Comparison of ENCODE assay signal across 13 mouse cellular contexts in genomic region chr10:59965788-59966187, GRCm38 (mm10). TPM values are rescaled to one million over a fixed set of nuclear protein-coding genes. Genes with fewer than 3 reads are reported as not detected.
DNase-seq lines count a peak whose midpoint lies in the region; ATAC-seq and TF ChIP-seq lines count a peak whose summit lies in the region.
"Had no signal": no experiment of that assay in that cellular context is flagged by ENCODE, and none has a peak within 500 bp of the region (broad histone marks: within the 10 kb centered on the region; RNA-seq: fewer than 3 reads in every experiment).

No protein-coding gene starts in this region.

- peak overlapping the region; percentile 89 for H3K27ac ChIP-seq in heart, embryonic 16.5 days (ENCODE audit: low read length)
- H3K27ac ChIP-seq in embryonic facial prominence, embryonic 11.5 days (replicated peaks; ENCODE audit: low read depth, low read length) = peak overlapping the region; percentile 95
- peak overlapping the region; percentile 97 for H3K27ac ChIP-seq in limb, embryonic 14.5 days (replicated peaks; ENCODE audit: low read depth, low read length)

- no peaks in the 10 kb centered on the region for H3K9me3 ChIP-seq in heart, embryonic 16.5 days (replicated peaks; ENCODE audit: control insufficient read depth, low read length)
- H3K9me3 ChIP-seq in E14TG2a.4 (ENCODE audit: low read length) = peaks cover 10% of the 10 kb centered on the region
- no peaks in the 10 kb centered on the region for H3K9me3 ChIP-seq in embryonic facial prominence, embryonic 11.5 days (replicated peaks; ENCODE audit: control insufficient read depth, low read length)
- no peaks in the 10 kb centered on the region for H3K9me3 ChIP-seq in limb, embryonic 14.5 days (ENCODE audit: control insufficient read depth, low read length)

- no peak for DNase-seq in heart, adult 18-20 months
- DNase-seq in embryonic facial prominence, embryonic 11.5 days (ENCODE audit: low spot score) = peak; percentile 89
- peak; percentile 90 for DNase-seq in limb, embryonic 14.5 days (ENCODE audit: low spot score)
- DNase-seq in frontal cortex, postnatal 10 days (ENCODE audit: low spot score in 2 of 2) = no peak
- DNase-seq in cerebellum, postnatal 25 days = no peak
- DNase-seq: cerebellum, adult 11-12 months; kidney, postnatal 25 days; right cerebral cortex, postnatal 25 days had no signal

- peak overlapping the region; percentile 61 for H3K9ac ChIP-seq in heart, embryonic 16.5 days (ENCODE audit: low read length)
- peak overlapping the region; percentile 51 for H3K9ac ChIP-seq in embryonic facial prominence, embryonic 11.5 days (replicated peaks; ENCODE audit: low read length)
- peak overlapping the region; percentile 0; the same call in 1 of the 2 replicates for H3K9ac ChIP-seq in limb, embryonic 14.5 days (ENCODE audit: low read depth, low read length, severe bottlenecking)

- no peaks in the 10 kb centered on the region for H3K27me3 ChIP-seq in heart, embryonic 16.5 days (ENCODE audit: control insufficient read depth, insufficient read depth, low read length)
- H3K27me3 ChIP-seq in E14TG2a.4 (ENCODE audit: insufficient read depth, low read length) = peaks cover 72% of the 10 kb centered on the region
- H3K27me3 ChIP-seq in embryonic facial prominence, embryonic 11.5 days (ENCODE audit: control insufficient read depth, insufficient read depth, low read length) = no peaks in the 10 kb centered on the region
- no peaks in the 10 kb centered on the region for H3K27me3 ChIP-seq in limb, embryonic 14.5 days (ENCODE audit: control insufficient read depth, insufficient read depth, low read length)
- H3K27me3 ChIP-seq: CH12.LX had no signal

- TF ChIP-seq CTCF in E14TG2a.4 (conservative IDR thresholded peaks at IDR 0.05; ENCODE audit: low read length) = no peak

- peaks cover 45% of the 10 kb centered on the region for H3K4me1 ChIP-seq in heart, embryonic 16.5 days (ENCODE audit: control insufficient read depth, insufficient read depth, low read length)
- H3K4me1 ChIP-seq in E14TG2a.4 (replicated peaks; ENCODE audit: low read depth, low read length) = peaks cover 72% of the 10 kb centered on the region
- peaks cover 16% of the 10 kb centered on the region for H3K4me1 ChIP-seq in embryonic facial prominence, embryonic 11.5 days (ENCODE audit: control insufficient read depth, insufficient read depth, low read length)
- H3K4me1 ChIP-seq in limb, embryonic 14.5 days (ENCODE audit: control insufficient read depth, insufficient read depth, low read length) = peaks cover 59% of the 10 kb centered on the region

- TF ChIP-seq POLR2A in limb, embryonic 14.5 days (IDR thresholded peaks at IDR 0.05; ENCODE audit: borderline replicate concordance, extremely low read depth, insufficient read depth, insufficient read length) = no peak

- no peaks in the 10 kb centered on the region for H3K36me3 ChIP-seq in heart, embryonic 16.5 days (ENCODE audit: control insufficient read depth, insufficient read depth)
- no peaks in the 10 kb centered on the region for H3K36me3 ChIP-seq in E14TG2a.4 (ENCODE audit: insufficient read depth, low read length)
- H3K36me3 ChIP-seq in embryonic facial prominence, embryonic 11.5 days (replicated peaks; ENCODE audit: control insufficient read depth, insufficient read depth, low read depth, low read length) = no peaks in the 10 kb centered on the region
- H3K36me3 ChIP-seq in limb, embryonic 14.5 days (ENCODE audit: control insufficient read depth, insufficient read depth, low read length) = no peaks in the 10 kb centered on the region

- H3K4me2 ChIP-seq in heart, embryonic 16.5 days (ENCODE audit: low read depth, low read length) = no peak overlapping the region
- H3K4me2 ChIP-seq in embryonic facial prominence, embryonic 11.5 days (ENCODE audit: low read depth, low read length) = no peak overlapping the region; the same call in 1 of the 2 replicates
- H3K4me2 ChIP-seq in limb, embryonic 14.5 days (replicated peaks; ENCODE audit: low read depth, low read length, severe bottlenecking) = peak overlapping the region; percentile 40
- H3K4me2 ChIP-seq: liver, embryonic 11.5 days had no signal

- H3K4me3 ChIP-seq in heart, embryonic 16.5 days (ENCODE audit: low read length) = no peak overlapping the region
- peak overlapping the region; percentile 65; the same call in 1 of the 2 replicates for H3K4me3 ChIP-seq in E14TG2a.4 (replicated peaks; ENCODE audit: low read length)
- no peak overlapping the region for H3K4me3 ChIP-seq in embryonic facial prominence, embryonic 11.5 days (ENCODE audit: low read depth, low read length)
- H3K4me3 ChIP-seq in limb, embryonic 14.5 days (replicated peaks; ENCODE audit: low read length) = no peak overlapping the region

- no peak for ATAC-seq in heart, embryonic 16.5 days (replicated peaks; ENCODE audit: extremely low read depth, insufficient read depth, low FRiP score)
- peak; percentile 61; the same call in 1 of the 2 replicates for ATAC-seq in embryonic facial prominence, embryonic 11.5 days (replicated peaks; ENCODE audit: insufficient number of reproducible peaks, low FRiP score, low TSS enrichment, low read depth)
- peak; percentile 80 for ATAC-seq in limb, embryonic 14.5 days (ENCODE audit: low FRiP score, low read depth)
- ATAC-seq in megakaryocyte, adult 5-6 weeks (ENCODE audit: poor library complexity, severe bottlenecking) = no peak

- 81% methylated on average over 8 of the region's 8 CpGs for WGBS in heart, embryonic 16.5 days
- 25% methylated on average over 8 of the region's 8 CpGs for WGBS in embryonic facial prominence, embryonic 11.5 days
- 16% methylated on average over 8 of the region's 8 CpGs for WGBS in limb, embryonic 14.5 days

RNA-seq across cellular contexts. Expression of gene Ddit4, which starts 14.2 kb away (rescaled TPM):
- 29.0 and 31.9 TPM in 2 replicates for polyA plus RNA-seq in heart, embryonic 16.5 days (2015; fragmentation: Nextera tagmentation; extraction: Ambion mirVana)
- 100 to 1,000 TPM; 158 to 190 TPM for total RNA-seq in heart, adult 18-20 months (2021)
- polyA plus RNA-seq in embryonic facial prominence, embryonic 11.5 days (2014; fragmentation: Nextera tagmentation; extraction: Ambion mirVana) = 6.3 and 6.9 TPM in 2 replicates
- 117 and 138 TPM in 2 replicates for polyA plus RNA-seq in limb, embryonic 14.5 days (2012; rRNA removed)
- 8.5 and 8.6 TPM in 2 replicates for polyA plus RNA-seq in limb, embryonic 14.5 days (2014; fragmentation: Nextera tagmentation; extraction: Ambion mirVana)
- total RNA-seq in megakaryocyte, adult 5-6 weeks (2015) = 2.2 and 2.4 TPM in 2 replicates
- total RNA-seq in megakaryocyte, adult 5-6 weeks (2017) = 0.94 and 1.2 TPM in 2 replicates

RNA-seq across cellular contexts. Expression of gene Ascc1, which starts 36.8 kb away (rescaled TPM):
- polyA plus RNA-seq in heart, embryonic 16.5 days (2015; fragmentation: Nextera tagmentation; extraction: Ambion mirVana) = 41.9 and 44.1 TPM in 2 replicates
- 10 to 100 TPM; 23.2 to 25.9 TPM for total RNA-seq in heart, adult 18-20 months (2021)
- 43.9 and 48.7 TPM in 2 replicates for polyA plus RNA-seq in embryonic facial prominence, embryonic 11.5 days (2014; fragmentation: Nextera tagmentation; extraction: Ambion mirVana)
- polyA plus RNA-seq in limb, embryonic 14.5 days (2012; rRNA removed) = 29.4 and 32.9 TPM in 2 replicates
- 41.2 and 45.4 TPM in 2 replicates for polyA plus RNA-seq in limb, embryonic 14.5 days (2014; fragmentation: Nextera tagmentation; extraction: Ambion mirVana)
- 25.7 and 29.9 TPM in 2 replicates for total RNA-seq in megakaryocyte, adult 5-6 weeks (2015)
- 24.3 and 27.0 TPM in 2 replicates for total RNA-seq in megakaryocyte, adult 5-6 weeks (2017)

RNA-seq across cellular contexts. Expression of gene Anapc16, which starts 37.1 kb away (rescaled TPM):
- polyA plus RNA-seq in heart, embryonic 16.5 days (2015; fragmentation: Nextera tagmentation; extraction: Ambion mirVana) = 89.3 and 90.1 TPM in 2 replicates
- total RNA-seq in heart, adult 18-20 months (2021) = 10 to 100 TPM; 73.8 to 84.0 TPM
- 88.7 and 93.8 TPM in 2 replicates for polyA plus RNA-seq in embryonic facial prominence, embryonic 11.5 days (2014; fragmentation: Nextera tagmentation; extraction: Ambion mirVana)
- 105 and 109 TPM in 2 replicates for polyA plus RNA-seq in limb, embryonic 14.5 days (2012; rRNA removed)
- polyA plus RNA-seq in limb, embryonic 14.5 days (2014; fragmentation: Nextera tagmentation; extraction: Ambion mirVana) = 110 and 114 TPM in 2 replicates
- total RNA-seq in megakaryocyte, adult 5-6 weeks (2015) = 45.9 and 57.2 TPM in 2 replicates
- total RNA-seq in megakaryocyte, adult 5-6 weeks (2017) = 35.2 and 39.4 TPM in 2 replicates

Comparison
In these comparisons a context has a peak if more than half of its experiments do, and no peak if none do; other contexts are left out.
1. ATAC-seq: peak in embryonic facial prominence, embryonic 11.5 days (single experiment) and limb, embryonic 14.5 days (single experiment); none in heart, embryonic 16.5 days (single experiment) and megakaryocyte, adult 5-6 weeks (single experiment).
2. H3K9ac ChIP-seq: peak in every context shown above with its lines; median percentile 61 in heart, embryonic 16.5 days; 51 in embryonic facial prominence, embryonic 11.5 days; 0 in limb, embryonic 14.5 days.
3. DNase-seq: peak in embryonic facial prominence, embryonic 11.5 days (single experiment) and limb, embryonic 14.5 days (single experiment); none in heart, adult 18-20 months (0 of 2), frontal cortex, postnatal 10 days (0 of 2) and cerebellum, postnatal 25 days (0 of 2).
4. Peak in every context shown above with its lines, with median percentiles within 50 percentile points of each other: H3K27ac ChIP-seq.